Comparison of ENCODE assay signal across 8 mouse cellular contexts in genomic region chr11:81996172-81996841, GRCm38 (mm10). TPM values are rescaled to one million over a fixed set of nuclear protein-coding genes. Genes with fewer than 3 reads are reported as not detected.
DNase-seq lines count a peak whose midpoint lies in the region; ATAC-seq lines count a peak whose summit lies in the region.

No protein-coding gene starts in this region.

- H3K9ac ChIP-seq in hindbrain, embryonic 11.5 days (ENCODE audit: low read depth, low read length), result no peak overlapping the region
- H3K9ac ChIP-seq in hindbrain, embryonic 13.5 days, result no peak overlapping the region
- H3K9ac ChIP-seq in forebrain, embryonic 16.5 days (replicated peaks; ENCODE audit: low read depth, low read length), result no peak overlapping the region
- no peak overlapping the region for H3K9ac ChIP-seq in hindbrain, embryonic 16.5 days (ENCODE audit: low read depth, low read length)

- no peak overlapping the region for H3K4me3 ChIP-seq in hindbrain, embryonic 11.5 days (ENCODE audit: low read depth, low read length)
- no peak overlapping the region for H3K4me3 ChIP-seq in hindbrain, embryonic 13.5 days
- H3K4me3 ChIP-seq in forebrain, embryonic 16.5 days (replicated peaks; ENCODE audit: low read length), result no peak overlapping the region
- no peak overlapping the region for H3K4me3 ChIP-seq in hindbrain, embryonic 16.5 days (ENCODE audit: low read length)

- H3K27me3 ChIP-seq in hindbrain, embryonic 11.5 days (ENCODE audit: control insufficient read depth, insufficient read depth, low read length), result no peaks in the 10 kb centered on the region
- peaks cover 4% of the 10 kb centered on the region; the same call in 1 of the 2 replicates for H3K27me3 ChIP-seq in hindbrain, embryonic 13.5 days
- no peaks in the 10 kb centered on the region for H3K27me3 ChIP-seq in forebrain, embryonic 16.5 days (replicated peaks; ENCODE audit: control insufficient read depth, insufficient read depth, low read length)
- H3K27me3 ChIP-seq in hindbrain, embryonic 16.5 days (replicated peaks; ENCODE audit: control insufficient read depth, insufficient read depth, low read length), result no peaks in the 10 kb centered on the region; the same call in 1 of the 2 replicates

- no peaks in the 10 kb centered on the region for H3K36me3 ChIP-seq in hindbrain, embryonic 11.5 days (ENCODE audit: control insufficient read depth, insufficient read depth, low read length)
- no peaks in the 10 kb centered on the region for H3K36me3 ChIP-seq in hindbrain, embryonic 13.5 days
- H3K36me3 ChIP-seq in forebrain, embryonic 16.5 days (ENCODE audit: control insufficient read depth, insufficient read depth), result no peaks in the 10 kb centered on the region
- H3K36me3 ChIP-seq in hindbrain, embryonic 16.5 days (ENCODE audit: control insufficient read depth, insufficient read depth, low read length), result no peaks in the 10 kb centered on the region

- intact Hi-C loops in left cerebral cortex, postnatal 14 days (cut with DNase I), result loop anchor here (1.0 to 5.0 kb wide), 3 partner anchors 41 to 896 kb away; partner anchors contain the start of genes Ccl2, Fndc8, Gm17268 and Rad51d

- DNase-seq in hindbrain, embryonic 11.5 days (ENCODE audit: low spot score), result peak; percentile 87
- DNase-seq in c-Kit-positive CD71-negative TER-119-negative erythroid progenitor cells, embryonic 14.5 days (ENCODE audit: low read depth), result peak; percentile 58
- DNase-seq in left cerebral cortex, postnatal 14 days (ENCODE audit: low spot score in 2 of 2), result peak; percentile 84 to 85
- DNase-seq in spleen, postnatal 36 days (ENCODE audit: low spot score in 2 of 2), result peak; percentile 19 to 44

- H3K27ac ChIP-seq in hindbrain, embryonic 11.5 days (ENCODE audit: low read depth, low read length), result no peak overlapping the region
- H3K27ac ChIP-seq in hindbrain, embryonic 13.5 days, result no peak overlapping the region
- no peak overlapping the region for H3K27ac ChIP-seq in forebrain, embryonic 16.5 days (ENCODE audit: low read length)
- no peak overlapping the region for H3K27ac ChIP-seq in hindbrain, embryonic 16.5 days (ENCODE audit: low read depth, low read length)

- H3K4me2 ChIP-seq in hindbrain, embryonic 11.5 days (replicated peaks; ENCODE audit: low read depth, low read length), result no peak overlapping the region
- no peak overlapping the region for H3K4me2 ChIP-seq in hindbrain, embryonic 13.5 days
- H3K4me2 ChIP-seq in forebrain, embryonic 16.5 days (ENCODE audit: low read length), result no peak overlapping the region
- H3K4me2 ChIP-seq in hindbrain, embryonic 16.5 days (ENCODE audit: low read length), result no peak overlapping the region

- WGBS in hindbrain, embryonic 11.5 days, result 73% methylated on average over 10 of the region's 10 CpGs
- WGBS in hindbrain, embryonic 13.5 days, result 66% methylated on average over 10 of the region's 10 CpGs
- 67% methylated on average over 10 of the region's 10 CpGs for WGBS in forebrain, embryonic 16.5 days
- WGBS in hindbrain, embryonic 16.5 days, result 59% methylated on average over 10 of the region's 10 CpGs

- no peaks in the 10 kb centered on the region for H3K9me3 ChIP-seq in hindbrain, embryonic 11.5 days (ENCODE audit: control insufficient read depth, low read length)
- H3K9me3 ChIP-seq in hindbrain, embryonic 13.5 days, result no peaks in the 10 kb centered on the region
- no peaks in the 10 kb centered on the region for H3K9me3 ChIP-seq in forebrain, embryonic 16.5 days (ENCODE audit: control insufficient read depth, low read length)
- no peaks in the 10 kb centered on the region for H3K9me3 ChIP-seq in hindbrain, embryonic 16.5 days (ENCODE audit: control insufficient read depth, low read length)

- H3K4me1 ChIP-seq in hindbrain, embryonic 11.5 days (replicated peaks; ENCODE audit: control insufficient read depth, insufficient read depth, low read length), result no peaks in the 10 kb centered on the region
- no peaks in the 10 kb centered on the region for H3K4me1 ChIP-seq in hindbrain, embryonic 13.5 days (replicated peaks)
- H3K4me1 ChIP-seq in forebrain, embryonic 16.5 days (replicated peaks; ENCODE audit: control insufficient read depth, insufficient read depth, low read length), result no peaks in the 10 kb centered on the region
- no peaks in the 10 kb centered on the region for H3K4me1 ChIP-seq in hindbrain, embryonic 16.5 days (ENCODE audit: control insufficient read depth, insufficient read depth, low read depth, low read length)

- no peak for ATAC-seq in hindbrain, embryonic 11.5 days (ENCODE audit: low FRiP score)
- ATAC-seq in hindbrain, embryonic 13.5 days (ENCODE audit: low FRiP score), result no peak; the same call in 1 of the 2 replicates
- ATAC-seq in forebrain, embryonic 16.5 days, result peak; percentile 47; the same call in 1 of the 2 replicates
- peak; percentile 76 for ATAC-seq in hindbrain, embryonic 16.5 days
- ATAC-seq in monocyte, adult 5-6 weeks (replicated peaks; ENCODE audit: insufficient number of reproducible peaks, low FRiP score, low TSS enrichment, poor library complexity, severe bottlenecking), result peak; percentile 92

RNA-seq across cellular contexts. Expression of gene Asic2, which starts 28.1 kb away (rescaled TPM):
- 1.3 and 1.7 TPM in 2 replicates for polyA plus RNA-seq in hindbrain, embryonic 11.5 days (2014; fragmentation: Nextera tagmentation; extraction: Ambion mirVana)
- 7.0 and 7.7 TPM in 2 replicates for polyA plus RNA-seq in hindbrain, embryonic 13.5 days (2015; fragmentation: Nextera tagmentation; extraction: Ambion mirVana)
- polyA plus RNA-seq in forebrain, embryonic 16.5 days (2015; fragmentation: Nextera tagmentation; extraction: Ambion mirVana), result 4.9 and 8.7 TPM in 2 replicates
- polyA plus RNA-seq in hindbrain, embryonic 16.5 days (2015; fragmentation: Nextera tagmentation; extraction: Ambion mirVana), result 17.6 and 17.8 TPM in 2 replicates
- total RNA-seq in left cerebral cortex, postnatal 14 days (2021), result 10 to 100 TPM; 94.7 to 97.6 TPM
- not detected in 3 replicates for total RNA-seq in monocyte, adult 5-6 weeks (2017)

RNA-seq across cellular contexts. Expression of gene Ccl2, which starts 39.1 kb away (rescaled TPM):
- polyA plus RNA-seq in hindbrain, embryonic 11.5 days (2014; fragmentation: Nextera tagmentation; extraction: Ambion mirVana), result 2.3 and 2.4 TPM in 2 replicates
- polyA plus RNA-seq in hindbrain, embryonic 13.5 days (2015; fragmentation: Nextera tagmentation; extraction: Ambion mirVana), result 1.1 and 1.4 TPM in 2 replicates
- polyA plus RNA-seq in forebrain, embryonic 16.5 days (2015; fragmentation: Nextera tagmentation; extraction: Ambion mirVana), result 0.42 and 0.47 TPM in 2 replicates
- polyA plus RNA-seq in hindbrain, embryonic 16.5 days (2015; fragmentation: Nextera tagmentation; extraction: Ambion mirVana), result 0.37 and 0.45 TPM in 2 replicates
- total RNA-seq in left cerebral cortex, postnatal 14 days (2021), result not detected
- 3.4 to 5.0 TPM in 2 of 3 replicates, not detected in the other for total RNA-seq in monocyte, adult 5-6 weeks (2017)

RNA-seq across cellular contexts. Expression of gene Gm17268, which starts 42.1 kb away (rescaled TPM):
- polyA plus RNA-seq in hindbrain, embryonic 11.5 days (2014; fragmentation: Nextera tagmentation; extraction: Ambion mirVana), result not detected in 2 replicates
- not detected in 2 replicates for polyA plus RNA-seq in hindbrain, embryonic 13.5 days (2015; fragmentation: Nextera tagmentation; extraction: Ambion mirVana)
- polyA plus RNA-seq in forebrain, embryonic 16.5 days (2015; fragmentation: Nextera tagmentation; extraction: Ambion mirVana), result not detected in 2 replicates
- not detected in 2 replicates for polyA plus RNA-seq in hindbrain, embryonic 16.5 days (2015; fragmentation: Nextera tagmentation; extraction: Ambion mirVana)
- not detected for total RNA-seq in left cerebral cortex, postnatal 14 days (2021)
- not detected in 3 replicates for total RNA-seq in monocyte, adult 5-6 weeks (2017)

RNA-seq across cellular contexts. Expression of gene Ccl7, which starts 49.2 kb away (rescaled TPM):
- polyA plus RNA-seq in hindbrain, embryonic 11.5 days (2014; fragmentation: Nextera tagmentation; extraction: Ambion mirVana), result 1.0 TPM in 1 of 2 replicates, not detected in the other
- polyA plus RNA-seq in hindbrain, embryonic 13.5 days (2015; fragmentation: Nextera tagmentation; extraction: Ambion mirVana), result 0.57 and 1.0 TPM in 2 replicates
- 0.37 and 0.42 TPM in 2 replicates for polyA plus RNA-seq in forebrain, embryonic 16.5 days (2015; fragmentation: Nextera tagmentation; extraction: Ambion mirVana)
- polyA plus RNA-seq in hindbrain, embryonic 16.5 days (2015; fragmentation: Nextera tagmentation; extraction: Ambion mirVana), result 0.79 and 0.89 TPM in 2 replicates
- under 1 TPM in 1 of 2 experiments, not detected in 1; 0.59 TPM for total RNA-seq in left cerebral cortex, postnatal 14 days (2021)
- total RNA-seq in monocyte, adult 5-6 weeks (2017), result not detected in 3 replicates

Comparison
In these comparisons a context has a peak if more than half of its experiments do, and no peak if none do; other contexts are left out.
1. ATAC-seq: peak in forebrain, embryonic 16.5 days (single experiment), hindbrain, embryonic 16.5 days (single experiment) and monocyte, adult 5-6 weeks (single experiment); none in hindbrain, embryonic 11.5 days (single experiment) and hindbrain, embryonic 13.5 days (single experiment).
2. DNase-seq: peak in every context shown above with its lines; median percentile 87 in hindbrain, embryonic 11.5 days; 84 in left cerebral cortex, postnatal 14 days; 58 in c-Kit-positive CD71-negative TER-119-negative erythroid progenitor cells, embryonic 14.5 days; 32 in spleen, postnatal 36 days.